Mouse (Mus musculus): ENCODE measurements at regions not wholly inside any gene's neighbourhood (a gene's known extent, or its start where the extent isn't known, plus 50 kb on each side); places are given as distances from the start of the nearest gene placed in this dataset.

DNA sequence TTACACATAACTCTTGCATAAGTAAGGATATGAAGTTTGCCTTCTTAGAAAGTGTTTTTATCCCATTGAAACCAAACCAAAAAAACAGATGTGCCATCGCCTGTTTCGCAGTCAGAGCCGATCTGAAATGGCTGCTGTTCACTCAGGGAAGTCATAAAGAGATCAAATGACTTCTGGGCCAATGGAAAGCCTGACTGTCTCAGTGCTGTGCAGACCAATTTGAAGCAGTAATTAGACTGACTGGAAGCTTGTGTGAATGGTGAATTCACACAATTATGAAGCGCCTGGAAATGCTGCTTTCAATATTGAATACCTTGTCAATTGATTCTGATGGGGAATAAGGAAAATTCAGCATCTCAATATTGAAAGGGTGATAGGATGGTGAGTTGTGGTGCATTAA is 254.0 kb upstream of the Plscr5 start:
- TF ChIP-seq CTCF (IDR thresholded peaks at IDR 0.05; ENCODE audit: low read depth) = no peak
- no peak for TF ChIP-seq EP300 (IDR thresholded peaks at IDR 0.05; ENCODE audit: low read depth)

All from heart, postnatal 0 days (tissue).